Mouse (Mus musculus) CH12F3 (cell line): ENCODE results near the gene Cercam.

Experiments
- in situ Hi-C: fragments of 300-500 bp; cut with MboI; formaldehyde crosslinking; loops from 2 replicates; pipeline ENCODE4 v1.14.3; 2020; ENCODE audit warnings: low sequenced_read_pairs

Gene Cercam

DNA sequence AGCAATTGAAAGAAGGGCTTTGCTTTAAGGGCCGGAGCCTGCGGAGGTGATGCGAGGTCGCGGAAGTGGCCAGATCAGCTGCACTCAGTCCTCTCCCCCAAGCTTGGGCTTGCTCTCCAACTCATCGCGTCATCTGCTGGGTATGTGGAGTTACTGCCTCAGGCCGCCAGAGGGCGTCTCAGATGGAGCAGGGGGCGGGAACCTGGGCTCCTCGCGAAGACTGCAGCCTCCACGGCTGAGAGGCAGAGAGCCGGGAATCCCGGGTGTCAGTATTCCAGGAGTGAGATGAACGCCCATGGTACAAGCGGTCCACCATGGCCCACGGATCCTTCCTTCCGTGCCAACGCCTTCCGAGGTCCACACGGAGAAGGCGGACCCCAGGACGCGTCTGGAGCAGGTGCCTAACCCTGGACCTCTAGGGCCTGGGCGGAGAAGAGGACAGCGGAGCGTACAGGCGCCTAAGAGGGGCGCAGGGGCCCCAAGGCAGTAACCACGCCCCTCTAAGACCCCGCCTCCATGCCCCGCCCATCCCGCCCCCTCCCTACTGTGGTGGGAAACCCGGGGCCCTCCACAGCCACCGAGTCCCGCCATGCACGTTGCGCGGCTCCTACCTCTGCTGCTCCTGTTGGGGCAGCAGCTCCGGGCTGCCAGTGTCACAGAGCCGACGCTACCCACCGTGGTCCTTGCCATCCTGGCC, at the start of gene Cercam:
Cercam (plus strand) TSS at position 216 of the 697 bp plus-strand sequence.
- in situ Hi-C loops: no loop called here

- in situ Hi-C loops: no loop called here
These were observed 49.6 kb upstream of the Cercam start for GRCm38 (mm10) chr2:29819363-29819762.

DNA sequence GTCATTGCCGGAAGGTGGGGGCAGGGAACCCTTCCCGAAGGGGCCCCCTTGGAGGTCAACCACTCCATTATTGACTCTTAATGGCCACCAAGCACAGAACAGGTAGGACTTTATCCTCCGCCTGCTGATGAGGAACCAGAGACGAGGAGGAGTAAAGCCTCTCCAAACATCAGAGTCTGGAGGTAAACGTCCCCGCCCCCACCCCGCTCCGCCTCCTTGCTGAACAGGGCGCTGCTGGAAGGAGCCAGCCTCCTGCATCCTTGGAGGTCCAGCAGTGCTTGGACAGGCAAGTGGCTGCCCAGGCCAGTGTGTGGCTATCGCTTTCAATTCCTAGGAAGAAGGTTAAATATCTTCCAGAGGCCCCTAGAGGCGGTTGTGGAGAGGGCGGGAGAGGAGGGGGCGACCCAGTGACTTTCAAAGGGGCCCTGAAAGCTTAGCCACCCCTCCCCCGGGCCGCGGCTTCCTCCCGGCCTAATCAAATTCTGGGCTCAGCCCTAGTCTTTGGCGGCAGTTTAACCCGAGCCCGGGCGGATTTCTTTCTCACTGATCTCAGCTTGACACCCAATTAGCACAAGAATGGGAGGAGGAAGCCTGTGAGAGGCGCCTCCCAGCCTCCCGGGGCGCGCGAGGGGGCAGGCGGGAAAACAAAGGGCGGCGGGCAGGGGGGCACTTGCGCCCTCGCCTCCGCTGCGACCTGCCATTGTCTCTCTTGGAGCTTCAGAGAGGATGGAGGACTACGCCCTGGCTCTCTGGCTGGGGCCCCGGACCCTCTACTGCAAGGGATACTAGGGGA, 48.7 kb upstream of the Cercam start, which contains the start of gene Urm1:
Urm1 (plus strand) TSS at position 51 of the 793 bp plus-strand sequence.
- in situ Hi-C loops: no loop called here

DNA sequence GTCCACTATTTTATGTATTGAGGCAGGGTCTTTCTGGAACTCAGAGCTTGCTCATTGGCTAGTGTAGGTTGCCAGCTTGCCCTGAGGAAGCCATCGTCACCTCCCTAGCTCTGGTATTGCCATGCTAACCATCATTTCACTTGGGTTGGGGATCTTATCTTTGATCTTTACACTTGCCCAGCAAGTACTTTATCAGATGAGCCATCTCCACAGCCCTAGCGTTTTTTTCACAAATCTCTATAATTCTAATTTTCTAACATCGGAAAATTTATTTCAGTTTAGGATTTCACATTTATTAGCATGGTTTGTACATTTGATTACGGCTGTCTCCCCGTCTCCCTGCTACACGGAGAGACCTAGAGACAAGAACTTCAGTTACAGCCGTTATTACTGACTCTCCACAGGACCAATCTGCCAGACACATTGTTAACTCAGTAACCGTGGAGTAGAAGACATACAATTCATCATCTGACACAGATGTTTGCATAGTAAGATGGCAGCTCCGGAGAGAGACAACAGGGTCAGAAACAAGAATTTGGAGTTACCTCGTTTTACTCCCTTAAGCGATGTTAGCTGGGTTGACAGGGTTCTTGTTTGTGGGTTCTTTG, 42.5 kb upstream of the Cercam start:
- in situ Hi-C loops: no loop called here

- in situ Hi-C loops: no loop called here
These were observed 41.8 kb upstream of the Cercam start for GRCm38 (mm10) chr2:29826926-29827708.

- in situ Hi-C loops: no loop called here
These were observed 41.3 kb upstream of the Cercam start for GRCm38 (mm10) chr2:29827709-29828024.

DNA sequence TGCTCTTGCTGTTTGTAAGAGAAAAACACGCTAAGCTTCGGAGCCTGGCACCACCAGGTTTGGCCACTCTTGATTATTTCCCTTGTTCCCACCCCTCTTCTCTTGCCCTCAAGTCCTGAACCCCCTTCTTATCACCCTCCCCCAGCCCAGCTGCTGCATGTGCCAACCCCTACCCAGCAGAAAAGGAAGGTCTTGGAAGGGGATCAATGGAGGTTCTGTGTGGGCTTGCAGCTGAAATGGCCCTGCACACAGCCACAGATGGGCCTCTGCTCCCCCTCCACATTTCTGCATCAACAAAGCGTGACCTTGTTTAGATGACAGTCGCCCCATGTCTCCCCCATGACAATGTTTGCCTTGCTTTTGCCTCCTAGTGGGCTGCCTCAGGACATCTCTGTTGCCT, 37.9 kb upstream of the Cercam start:
- in situ Hi-C loops: no loop called here

- in situ Hi-C loops: no loop called here
These were observed 35.2 kb upstream of the Cercam start for GRCm38 (mm10) chr2:29833796-29834195.

DNA sequence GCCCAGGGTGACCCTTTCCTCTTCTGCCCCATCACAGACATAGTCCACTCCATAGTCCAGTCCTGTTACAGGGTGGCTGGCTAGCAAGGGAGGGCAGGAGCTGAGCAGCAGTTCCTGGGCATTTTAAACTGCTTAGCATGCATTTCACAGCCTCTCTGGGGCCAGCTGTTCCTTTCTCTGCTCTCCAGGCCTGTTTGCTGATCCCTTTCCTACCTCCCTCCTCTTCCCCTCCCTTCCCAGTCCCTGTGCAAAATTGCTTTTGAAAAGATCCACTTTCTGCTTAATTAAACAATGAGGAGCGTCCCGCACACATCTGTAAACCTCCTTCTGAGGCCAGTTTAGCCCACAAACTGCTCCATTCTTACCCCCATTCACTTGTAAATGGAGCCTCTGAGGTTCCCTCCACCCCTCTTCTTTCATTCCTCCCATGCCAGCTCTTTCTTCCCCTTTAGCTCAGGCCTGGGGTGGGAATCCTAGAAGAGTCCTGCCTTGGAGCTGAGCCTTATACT, 33.5 kb upstream of the Cercam start:
- in situ Hi-C loops: no loop called here

DNA sequence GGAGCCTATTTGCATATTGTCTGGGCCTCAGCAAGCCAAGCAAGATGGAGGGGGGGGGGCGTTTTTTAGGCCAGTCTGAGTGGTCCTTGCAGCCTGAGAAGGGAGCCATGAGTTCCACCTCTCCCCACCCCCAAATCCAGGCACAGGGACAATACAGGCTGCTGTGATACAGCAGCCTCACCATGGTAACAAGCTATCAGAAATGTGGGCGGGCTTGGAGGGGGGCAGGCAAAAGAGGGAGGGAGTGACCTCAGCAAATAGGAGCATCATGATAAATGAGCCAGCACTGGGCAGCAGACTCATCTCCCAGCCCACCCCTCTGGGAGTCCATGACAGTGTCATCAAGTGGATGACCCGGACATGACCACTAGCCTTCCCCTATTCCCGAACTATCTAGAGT, 29.5 kb upstream of the Cercam start:
- in situ Hi-C loops: no loop called here

DNA sequence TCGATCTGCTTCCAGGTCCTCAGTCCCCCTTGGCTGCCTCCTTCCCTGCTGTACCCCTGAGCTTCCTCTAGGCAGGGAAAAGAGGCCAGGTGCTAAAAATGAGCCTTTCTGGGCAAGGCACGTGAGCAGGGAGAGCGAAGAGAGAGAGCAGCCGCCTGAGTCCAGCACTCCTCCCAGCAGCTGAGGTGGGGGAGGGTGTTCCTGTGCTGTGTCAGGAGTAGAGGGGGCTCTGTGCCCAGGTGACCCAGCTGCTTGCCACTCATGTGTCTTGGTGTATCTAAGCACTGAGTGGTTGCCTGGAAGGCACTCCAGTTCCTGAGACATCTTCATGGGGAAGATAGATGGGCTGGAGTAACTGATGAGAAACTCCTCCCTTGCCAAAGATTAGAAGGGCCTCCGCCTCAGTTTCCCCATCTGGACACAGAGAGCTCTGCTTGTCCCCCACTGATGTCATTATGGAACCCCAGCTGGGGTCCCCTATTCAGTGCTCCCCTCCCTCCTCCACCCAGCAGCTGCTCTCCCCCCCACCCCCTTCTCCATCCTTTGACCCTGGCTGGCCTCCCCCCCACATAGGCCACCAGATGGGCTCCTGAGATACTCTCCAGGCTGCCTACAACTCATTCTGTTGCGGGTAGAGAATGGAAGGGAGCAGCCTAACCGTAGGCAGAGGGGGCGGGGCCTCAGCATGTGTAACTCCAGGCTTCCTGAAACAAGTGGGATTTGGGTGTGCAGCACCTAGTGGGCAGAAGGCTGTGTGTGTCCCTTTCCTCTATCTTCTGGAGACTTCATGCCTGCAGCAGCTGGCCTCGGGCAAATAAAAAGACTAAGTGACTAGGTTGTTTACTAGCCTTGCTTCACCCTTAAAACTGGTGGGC, 25.5 kb upstream of the Cercam start:
- in situ Hi-C loops: no loop called here

GRCm38 (mm10) chr2:29844115-29844514, 24.8 kb upstream of the Cercam start:
- in situ Hi-C loops: no loop called here

- in situ Hi-C loops: no loop called here
These were observed 24.3 kb upstream of the Cercam start for GRCm38 (mm10) chr2:29844661-29845060.

- in situ Hi-C loops: no loop called here
These were observed 23.3 kb upstream of the Cercam start for GRCm38 (mm10) chr2:29845636-29846035.

GRCm38 (mm10) chr2:29846061-29846853, 22.7 kb upstream of the Cercam start:
- in situ Hi-C loops: no loop called here

DNA sequence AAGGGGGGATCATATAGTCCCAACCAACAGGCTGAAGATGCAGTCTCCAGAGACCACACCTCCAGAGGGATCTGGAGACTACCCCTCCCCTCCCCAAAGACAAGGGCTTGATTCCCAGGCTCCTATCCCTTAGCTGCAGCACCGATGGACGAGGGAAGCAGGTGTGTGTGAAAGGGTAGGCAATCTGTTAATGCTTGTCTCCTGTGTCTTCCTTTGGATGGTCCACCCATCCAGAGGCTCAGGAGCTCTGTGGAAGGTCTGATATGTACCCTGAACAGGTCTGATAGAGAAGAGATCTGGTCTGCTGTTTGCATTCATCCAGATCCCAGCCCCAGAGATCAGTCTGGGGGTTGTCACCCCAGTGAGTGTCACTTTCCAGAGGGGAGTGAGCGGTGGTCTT, 22.1 kb upstream of the Cercam start:
- in situ Hi-C loops: no loop called here

DNA sequence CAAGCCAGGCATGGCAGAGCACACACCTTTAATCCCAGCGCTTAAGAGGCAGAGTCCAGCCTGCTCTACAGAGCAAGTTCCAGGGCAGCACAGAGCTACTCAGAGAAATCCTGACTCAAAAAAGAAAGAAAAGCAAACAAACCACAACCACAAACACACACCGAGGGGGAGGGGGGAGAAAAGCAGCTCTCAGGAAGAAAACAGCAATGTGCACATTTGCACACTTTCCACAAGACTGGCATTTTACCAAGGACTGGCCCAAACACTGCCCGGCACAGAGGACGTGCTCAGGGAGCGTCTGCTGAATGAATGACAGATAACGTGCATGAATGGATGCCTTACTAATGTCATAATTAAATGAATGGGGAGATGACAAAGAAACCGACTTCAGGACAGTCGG, 19.9 kb upstream of the Cercam start:
- in situ Hi-C loops: no loop called here

DNA sequence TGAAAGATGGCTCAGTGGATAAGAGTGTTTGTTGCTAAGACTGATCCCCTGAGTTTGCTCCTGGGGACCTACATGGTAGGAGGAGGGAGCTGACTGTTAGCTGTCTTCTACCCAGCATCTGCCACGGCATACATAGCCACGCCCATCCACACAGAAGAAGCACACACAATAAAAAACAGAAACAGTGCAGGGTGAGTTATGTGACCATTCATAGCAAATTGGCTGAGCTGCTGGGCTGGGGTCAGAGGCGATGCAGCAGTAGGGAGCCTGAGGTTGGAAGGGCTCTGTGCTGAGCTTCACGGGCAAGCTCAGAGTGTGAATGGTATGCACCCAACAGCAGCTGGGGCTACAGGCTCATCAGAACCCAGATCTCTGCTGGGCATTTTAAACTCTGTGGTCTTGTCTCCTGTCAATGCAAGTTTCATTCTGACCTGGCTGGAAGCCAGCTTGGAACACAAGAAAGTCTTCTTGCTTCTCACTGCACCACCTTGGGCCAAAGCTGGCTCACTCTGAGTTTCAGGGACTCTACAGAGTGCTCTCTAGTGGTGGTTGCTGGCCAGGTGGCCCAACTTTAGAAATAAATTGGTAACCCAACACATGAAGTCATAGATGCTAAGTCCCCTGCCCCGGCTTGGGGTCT, 19.0 kb upstream of the Cercam start:
- in situ Hi-C loops: no loop called here

GRCm38 (mm10) chr2:29852957-29853485, 15.9 kb upstream of the Cercam start:
- in situ Hi-C loops: no loop called here
